Comparison of ENCODE assay signal across 17 mouse cellular contexts in the genomic region with DNA sequence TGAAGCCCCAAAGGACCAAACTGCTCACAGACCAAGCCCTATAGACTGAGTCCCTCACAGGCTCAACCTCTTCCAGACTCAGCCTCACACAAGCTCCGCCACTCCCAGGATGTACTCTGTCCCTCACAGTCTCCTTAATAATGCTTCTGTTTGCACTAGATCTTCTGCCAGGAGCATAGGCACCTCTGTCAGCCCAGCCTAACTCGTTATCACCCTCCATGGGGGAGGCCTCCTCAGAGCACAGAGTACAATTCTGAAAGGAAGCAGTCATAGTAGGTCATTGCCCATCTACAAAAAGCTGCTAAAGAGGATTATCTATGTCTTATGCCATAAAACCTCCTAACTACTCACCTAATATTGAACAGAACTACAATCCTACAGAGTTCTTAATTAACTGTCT.
"Had no signal": no experiment of that assay in that cellular context is flagged by ENCODE, and none has a peak within 500 bp of the region (broad histone marks: within the 10 kb centered on the region; RNA-seq: fewer than 3 reads in every experiment).

No protein-coding gene starts in this region.

- H3K9ac ChIP-seq: liver, embryonic 14.5 days; lung, embryonic 14.5 days; neural tube, embryonic 13.5 days; neural tube, embryonic 15.5 days had no signal

- H3K4me2 ChIP-seq: lung, embryonic 14.5 days; midbrain, embryonic 11.5 days; neural tube, embryonic 13.5 days; neural tube, embryonic 15.5 days had no signal

- H3K27me3 ChIP-seq: neural tube, embryonic 13.5 days; neural tube, embryonic 15.5 days had no signal

- H3K4me1 ChIP-seq: neural tube, embryonic 13.5 days; neural tube, embryonic 15.5 days had no signal

- H3K27ac ChIP-seq: liver, embryonic 14.5 days; neural tube, embryonic 13.5 days; neural tube, embryonic 15.5 days had no signal

- H3K4me3 ChIP-seq: myocyte; neural tube, embryonic 13.5 days; neural tube, embryonic 15.5 days had no signal

- H3K36me3 ChIP-seq: neural tube, embryonic 13.5 days; neural tube, embryonic 15.5 days had no signal

- DNase-seq: lung, adult 18-20 months; lung, embryonic 14.5 days; lung, postnatal 10 days; lung, postnatal 4 days; retina, postnatal 1 day; right cerebral cortex, adult 18-20 months; right cerebral cortex, postnatal 25 days; right cerebral cortex, postnatal 4 days; spleen, adult 18-20 months; thymus, adult 18-20 months; thymus, postnatal 14 days; thymus, postnatal 36 days had no signal

- H3K9me3 ChIP-seq: neural tube, embryonic 13.5 days; neural tube, embryonic 15.5 days had no signal
